Mouse (Mus musculus): ENCODE results near the gene Nynrin. TPM values are rescaled to one million over a fixed set of nuclear protein-coding genes. Genes with fewer than 3 reads are reported as not detected.

Nynrin gene
- total and polyA plus RNA-seq, 3 experiments: not detected

GRCm38 (mm10) chr14:55828716-55829263 lies 25.0 kb upstream of the Nynrin start:
- Histone ChIP-seq H3K4me3 (ENCODE audit: control insufficient read depth in 1 of 2, insufficient read depth in 1 of 2, low read depth in 2 of 2, low read length in 2 of 2) (no peak overlapping the region), H3K4me1 (ENCODE audit: control insufficient read depth in 1 of 2, insufficient read depth in 2 of 2, low read length in 2 of 2) (peaks cover 0 to 13% of the 10 kb centered on the region in 2 experiments; a peak in 2 of 4 replicates), H3K9me3 (replicated peaks; ENCODE audit: insufficient read depth, low read length) (no peaks in the 10 kb centered on the region), H3K27ac (ENCODE audit: control insufficient read depth, low read depth, low read length) (no peak overlapping the region), H3K9ac (ENCODE audit: control insufficient read depth, low read depth, low read length, poor library complexity, severe bottlenecking) (no peak overlapping the region), H3K27me3 (ENCODE audit: control insufficient read depth in 1 of 2, insufficient read depth in 2 of 2, low read length in 2 of 2) (no peaks in the 10 kb centered on the region), H3K79me2 (ENCODE audit: control insufficient read depth, insufficient read depth, low read length, poor library complexity) (no peaks in the 10 kb centered on the region), H3K36me3 (ENCODE audit: control insufficient read depth in 1 of 2, insufficient read depth in 2 of 2, low read length in 2 of 2) (peaks cover 0 to 2% of the 10 kb centered on the region in 2 experiments; a peak in 2 of 4 replicates)
- TF ChIP-seq TCF12 (IDR thresholded peaks at IDR 0.05; ENCODE audit: low read depth, low read length): no peak
- no peak for TF ChIP-seq CHD1 (IDR thresholded peaks at IDR 0.05; ENCODE audit: low read depth, low read length)
- TF ChIP-seq MYC (IDR thresholded peaks at IDR 0.05; ENCODE audit: low read depth, low read length): no peak
- no peak for TF ChIP-seq TBP (IDR thresholded peaks at IDR 0.05; ENCODE audit: low read depth, low read length)
- TF ChIP-seq ELF1 (IDR thresholded peaks at IDR 0.05; ENCODE audit: low read depth, low read length): no peak
- no peak for TF ChIP-seq MYB (IDR thresholded peaks at IDR 0.05; ENCODE audit: low read depth, low read length)
- TF ChIP-seq MAZ (IDR thresholded peaks at IDR 0.05; ENCODE audit: low read depth, low read length): no peak
- no peak for TF ChIP-seq BHLHE40 (IDR thresholded peaks at IDR 0.05; ENCODE audit: borderline replicate concordance, low read depth, low read length)
- no peak for TF ChIP-seq ZKSCAN1 (IDR thresholded peaks at IDR 0.05; ENCODE audit: low read depth, low read length)
- no peak for TF ChIP-seq POLR2A (IDR thresholded peaks at IDR 0.05; ENCODE audit: control insufficient read depth in 1 of 2, insufficient read depth in 1 of 2, low read depth in 1 of 2, low read length in 2 of 2, poor library complexity in 1 of 2)
- TF ChIP-seq MEF2A (IDR thresholded peaks at IDR 0.05; ENCODE audit: extremely low read depth, insufficient replicate concordance, low read depth, low read length, poor library complexity, severe bottlenecking): no peak
- no peak for TF ChIP-seq CHD2 (IDR thresholded peaks at IDR 0.05; ENCODE audit: low read length)
- TF ChIP-seq NELFE (IDR thresholded peaks at IDR 0.05; ENCODE audit: low read depth, low read length): no peak
- no peak for TF ChIP-seq SIN3A (IDR thresholded peaks at IDR 0.05; ENCODE audit: low read length)
- no peak for TF ChIP-seq RAD21 (IDR thresholded peaks at IDR 0.05; ENCODE audit: low read depth, low read length)
- no peak for DNase-seq (ENCODE audit: low read depth, low spot score)

- Histone ChIP-seq H3K27ac (ENCODE audit: control insufficient read depth, low read depth, low read length) (no peak overlapping the region), H3K79me2 (ENCODE audit: control insufficient read depth, insufficient read depth, low read length, poor library complexity) (no peaks in the 10 kb centered on the region), H3K36me3 (ENCODE audit: control insufficient read depth in 1 of 2, insufficient read depth in 2 of 2, low read length in 2 of 2) (0 out of 4 replicates have a peak, but pooled peaks cover 0 to 2% of the 10 kb centered on the region in 2 experiments), H3K4me3 (ENCODE audit: control insufficient read depth in 1 of 2, insufficient read depth in 1 of 2, low read depth in 2 of 2, low read length in 2 of 2) (no peak overlapping the region), H3K9ac (ENCODE audit: control insufficient read depth, low read depth, low read length, poor library complexity, severe bottlenecking) (no peak overlapping the region), H3K9me3 (replicated peaks; ENCODE audit: insufficient read depth, low read length) (no peaks in the 10 kb centered on the region), H3K27me3 (ENCODE audit: control insufficient read depth in 1 of 2, insufficient read depth in 2 of 2, low read length in 2 of 2) (peaks cover 0 to 3% of the 10 kb centered on the region in 2 experiments; a peak in 1 of 4 replicates), H3K4me1 (ENCODE audit: control insufficient read depth in 1 of 2, insufficient read depth in 2 of 2, low read length in 2 of 2) (peaks cover 0 to 11% of the 10 kb centered on the region in 2 experiments; a peak in 2 of 4 replicates)
- DNase-seq (ENCODE audit: low read depth, low spot score): no peak
- TF ChIP-seq CHD1 (IDR thresholded peaks at IDR 0.05; ENCODE audit: low read depth, low read length): no peak
- TF ChIP-seq MEF2A (IDR thresholded peaks at IDR 0.05; ENCODE audit: extremely low read depth, insufficient replicate concordance, low read depth, low read length, poor library complexity, severe bottlenecking): no peak
- no peak for TF ChIP-seq MAX (IDR thresholded peaks at IDR 0.05; ENCODE audit: low read length)
- no peak for TF ChIP-seq NRF1 (IDR thresholded peaks at IDR 0.05; ENCODE audit: insufficient read depth, low read depth, low read length, poor library complexity, severe bottlenecking)
- no peak for TF ChIP-seq CHD2 (IDR thresholded peaks at IDR 0.05; ENCODE audit: low read length)
- TF ChIP-seq MYB (IDR thresholded peaks at IDR 0.05; ENCODE audit: low read depth, low read length): no peak
- TF ChIP-seq POLR2AphosphoS2 (IDR thresholded peaks at IDR 0.05; ENCODE audit: low read length): no peak
- TF ChIP-seq ZMIZ1 (IDR thresholded peaks at IDR 0.05; ENCODE audit: low read depth, low read length): no peak
- TF ChIP-seq ZKSCAN1 (IDR thresholded peaks at IDR 0.05; ENCODE audit: low read depth, low read length): no peak
- no peak for TF ChIP-seq ETS1 (IDR thresholded peaks at IDR 0.05; ENCODE audit: low read depth, low read length)
- no peak for TF ChIP-seq USF2 (IDR thresholded peaks at IDR 0.05; ENCODE audit: borderline replicate concordance in 1 of 2, insufficient read depth in 1 of 2, low read depth in 1 of 2, low read length in 2 of 2)
- no peak for TF ChIP-seq MAZ (IDR thresholded peaks at IDR 0.05; ENCODE audit: low read depth, low read length)
- TF ChIP-seq UBTF (IDR thresholded peaks at IDR 0.05; ENCODE audit: borderline replicate concordance, insufficient read depth, low read depth, low read length): no peak
- no peak for TF ChIP-seq SMC3 (IDR thresholded peaks at IDR 0.05; ENCODE audit: low read depth, low read length)
- no peak for TF ChIP-seq RCOR1 (IDR thresholded peaks at IDR 0.05; ENCODE audit: low read depth, low read length)
- no peak for TF ChIP-seq KAT2A (conservative IDR thresholded peaks at IDR 0.05; ENCODE audit: low read depth, low read length)
- no peak for TF ChIP-seq MXI1 (IDR thresholded peaks at IDR 0.05; ENCODE audit: low read depth, low read length)
- TF ChIP-seq EP300 (IDR thresholded peaks at IDR 0.05; ENCODE audit: low read depth in 1 of 2, low read length in 2 of 2): no peak
- no peak for TF ChIP-seq TCF12 (IDR thresholded peaks at IDR 0.05; ENCODE audit: low read depth, low read length)
- no peak for TF ChIP-seq SIN3A (IDR thresholded peaks at IDR 0.05; ENCODE audit: low read length)
Measured at GRCm38 (mm10) chr14:55829854-55830253, 24.0 kb upstream of the Nynrin start.

Measured in MEL (cell line).